Mouse (Mus musculus): ENCODE results near the gene Ms4a6d. TPM values are rescaled to one million over a fixed set of nuclear protein-coding genes. Genes with fewer than 3 reads are reported as not detected.
"Not testable (repeated sequence)": the region's sequence is repeated elsewhere in the genome, so short reads cannot be mapped to it uniquely, and the experiment has no call there.

Gene Ms4a6d
- polyA plus RNA-seq, 1 experiment from 2014 or later: 2.6 TPM

GRCm38 (mm10) chr19:11540166-11540821 is 64.4 kb downstream of the Ms4a6d start:
- not testable (repeated sequence) for H3K9me3 ChIP-seq (ENCODE audit: control insufficient read depth, low read length); H3K4me3 ChIP-seq (ENCODE audit: low read length); H3K27ac ChIP-seq (ENCODE audit: low read depth, low read length); H3K9ac ChIP-seq (ENCODE audit: low read depth, low read length); ATAC-seq (ENCODE audit: low FRiP score, low TSS enrichment); H3K4me1 ChIP-seq (ENCODE audit: control insufficient read depth, insufficient read depth, low read length); H3K4me2 ChIP-seq (replicated peaks; ENCODE audit: low read depth, low read length); H3K27me3 ChIP-seq (ENCODE audit: control insufficient read depth, insufficient read depth, low read length); H3K36me3 ChIP-seq (ENCODE audit: control insufficient read depth, insufficient read depth, low read length)
- 71% methylated on average over 1 of the region's 1 CpGs for WGBS

DNA sequence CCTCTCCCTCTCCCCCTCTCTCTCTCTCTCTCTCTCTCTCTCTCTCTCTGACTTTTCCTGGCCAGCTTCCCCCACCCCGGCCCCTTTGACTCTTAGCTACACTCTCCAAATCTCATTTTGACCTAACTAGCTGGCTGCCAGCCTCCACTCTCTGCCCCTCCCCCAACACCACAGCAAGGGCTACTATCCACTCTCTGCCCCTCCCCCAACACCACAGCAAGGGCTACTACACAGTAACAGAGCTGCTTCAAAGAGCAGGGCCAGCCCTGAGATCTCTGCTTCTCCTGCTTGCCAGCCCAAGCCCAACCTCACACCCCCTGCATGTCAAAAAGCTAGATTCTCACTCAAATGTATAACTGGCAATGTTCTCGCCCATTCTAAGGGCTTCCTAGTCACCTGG is 67.3 kb downstream of the Ms4a6d start:
- Histone ChIP-seq H3K27ac (ENCODE audit: low read depth, low read length) (no peak overlapping the region), H3K4me2 (replicated peaks; ENCODE audit: low read depth, low read length) (no peak overlapping the region), H3K4me3 (ENCODE audit: low read length) (no peak overlapping the region), H3K27me3 (ENCODE audit: control insufficient read depth, insufficient read depth, low read length) (no peaks in the 10 kb centered on the region), H3K9ac (ENCODE audit: low read depth, low read length) (no peak overlapping the region), H3K36me3 (ENCODE audit: control insufficient read depth, insufficient read depth, low read length) (no peaks in the 10 kb centered on the region), H3K4me1 (ENCODE audit: control insufficient read depth, insufficient read depth, low read length) (no peaks in the 10 kb centered on the region), H3K9me3 (ENCODE audit: control insufficient read depth, low read length) (no peaks in the 10 kb centered on the region)
- no peak for ATAC-seq (ENCODE audit: low FRiP score, low TSS enrichment)
- 24% methylated on average over 2 of the region's 2 CpGs for WGBS

Other genes starting within 250 kb of the Ms4a6d start
- 4.1 and 5.2 TPM in 2 replicates for gene Ms4a4a, start 229.3 kb downstream of the Ms4a6d start, polyA plus RNA-seq (2014; fragmentation: Nextera tagmentation; extraction: Ambion mirVana)
- 0.29 and 1.6 TPM in 2 replicates for gene Ms4a4c, start 200.1 kb downstream of the Ms4a6d start, polyA plus RNA-seq (2014; fragmentation: Nextera tagmentation; extraction: Ambion mirVana)
- gene Ms4a4b, start 161.3 kb downstream of the Ms4a6d start, polyA plus RNA-seq (2014; fragmentation: Nextera tagmentation; extraction: Ambion mirVana): not detected in 2 replicates
- 4.6 and 5.0 TPM in 2 replicates for gene Ms4a6c, start 135.5 kb downstream of the Ms4a6d start, polyA plus RNA-seq (2014; fragmentation: Nextera tagmentation; extraction: Ambion mirVana)
- gene Gm8369, start 118.9 kb downstream of the Ms4a6d start, polyA plus RNA-seq (2014; fragmentation: Nextera tagmentation; extraction: Ambion mirVana): not detected in 2 replicates
- gene Ms4a6b, start 88.3 kb downstream of the Ms4a6d start, polyA plus RNA-seq (2014; fragmentation: Nextera tagmentation; extraction: Ambion mirVana): 3.5 and 3.9 TPM in 2 replicates
- gene Ms4a4d, start 68.0 kb downstream of the Ms4a6d start, polyA plus RNA-seq (2014; fragmentation: Nextera tagmentation; extraction: Ambion mirVana): 0.19 TPM in 1 of 2 replicates, not detected in the other
- gene Ms4a2, start 18.9 kb upstream of the Ms4a6d start, polyA plus RNA-seq (2014; fragmentation: Nextera tagmentation; extraction: Ambion mirVana): 1.1 and 1.6 TPM in 2 replicates
- gene Ms4a3, start 36.0 kb upstream of the Ms4a6d start, polyA plus RNA-seq (2014; fragmentation: Nextera tagmentation; extraction: Ambion mirVana): not detected in 2 replicates
- not detected in 2 replicates for gene Oosp2, start 55.7 kb upstream of the Ms4a6d start, polyA plus RNA-seq (2014; fragmentation: Nextera tagmentation; extraction: Ambion mirVana)
- not detected in 2 replicates for gene Oosp1, start 86.3 kb upstream of the Ms4a6d start, polyA plus RNA-seq (2014; fragmentation: Nextera tagmentation; extraction: Ambion mirVana)
- gene Oosp3, start 92.2 kb upstream of the Ms4a6d start, polyA plus RNA-seq (2014; fragmentation: Nextera tagmentation; extraction: Ambion mirVana): not detected in 2 replicates
- gene Gif, start 142.7 kb upstream of the Ms4a6d start, polyA plus RNA-seq (2014; fragmentation: Nextera tagmentation; extraction: Ambion mirVana): not detected in 2 replicates
- 59.8 and 64.9 TPM in 2 replicates for gene Mrpl16, start 165.5 kb upstream of the Ms4a6d start, polyA plus RNA-seq (2014; fragmentation: Nextera tagmentation; extraction: Ambion mirVana)
- gene Stx3, start 214.6 kb upstream of the Ms4a6d start, polyA plus RNA-seq (2014; fragmentation: Nextera tagmentation; extraction: Ambion mirVana): 19.8 and 20.9 TPM in 2 replicates
- gene Olfr1417, start 234.4 kb upstream of the Ms4a6d start, polyA plus RNA-seq (2014; fragmentation: Nextera tagmentation; extraction: Ambion mirVana): 0.12 TPM in 1 of 2 replicates, not detected in the other

Measured in kidney, embryonic 14.5 days (tissue).